ENCODE assay signal across 13 mouse cellular contexts in the genomic region with DNA sequence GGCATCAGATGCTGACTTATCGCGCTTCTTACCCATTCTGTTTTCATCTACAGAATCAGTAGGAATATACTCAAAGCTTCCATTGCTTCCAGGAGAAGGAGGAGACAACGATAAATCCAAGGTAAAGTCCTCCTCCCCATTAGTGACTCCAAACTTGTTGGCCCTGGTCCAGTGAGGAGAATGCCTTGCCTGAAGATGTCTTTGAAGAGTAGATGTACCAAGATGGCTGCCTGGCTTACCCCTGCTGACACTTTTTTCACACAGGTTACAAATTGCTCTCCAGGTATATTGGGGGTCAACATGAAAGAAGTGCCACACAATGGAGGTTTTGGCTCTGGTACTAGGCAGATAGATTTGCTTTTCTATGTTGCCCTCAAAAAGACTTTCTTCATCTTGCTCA. TPM values are rescaled to one million over a fixed set of nuclear protein-coding genes. Genes with fewer than 3 reads are reported as not detected.
DNase-seq lines count a peak whose midpoint lies in the region; ATAC-seq lines count a peak whose summit lies in the region.
"Had no signal": no experiment of that assay in that cellular context is flagged by ENCODE, and none has a peak within 500 bp of the region (broad histone marks: within the 10 kb centered on the region; RNA-seq: fewer than 3 reads in every experiment).

No protein-coding gene starts in this region.

- H3K9me3 ChIP-seq in heart, embryonic 16.5 days (replicated peaks; ENCODE audit: control insufficient read depth, low read length), result no peaks in the 10 kb centered on the region
- H3K9me3 ChIP-seq in midbrain, embryonic 13.5 days, result no peaks in the 10 kb centered on the region
- no peaks in the 10 kb centered on the region for H3K9me3 ChIP-seq in midbrain, embryonic 15.5 days
- no peaks in the 10 kb centered on the region for H3K9me3 ChIP-seq in stomach, embryonic 16.5 days (replicated peaks; ENCODE audit: control insufficient read depth, low read length)

- H3K27ac ChIP-seq in heart, embryonic 16.5 days (ENCODE audit: low read length), result no peak overlapping the region
- no peak overlapping the region for H3K27ac ChIP-seq in midbrain, embryonic 13.5 days
- H3K27ac ChIP-seq in midbrain, embryonic 15.5 days, result no peak overlapping the region
- H3K27ac ChIP-seq in stomach, embryonic 16.5 days (ENCODE audit: low read length), result no peak overlapping the region
- H3K27ac ChIP-seq: kidney, postnatal 0 days had no signal

- peaks cover 5% of the 10 kb centered on the region; the same call in 1 of the 2 replicates for H3K36me3 ChIP-seq in heart, embryonic 16.5 days (ENCODE audit: control insufficient read depth, insufficient read depth)
- H3K36me3 ChIP-seq in midbrain, embryonic 13.5 days, result peaks cover 17% of the 10 kb centered on the region
- no peaks in the 10 kb centered on the region; the same call in 1 of the 2 replicates for H3K36me3 ChIP-seq in midbrain, embryonic 15.5 days (replicated peaks)
- peaks cover 9% of the 10 kb centered on the region for H3K36me3 ChIP-seq in stomach, embryonic 16.5 days (ENCODE audit: control insufficient read depth, insufficient read depth, low read length)

- 74% methylated on average over 3 of the region's 3 CpGs for WGBS in heart, embryonic 16.5 days
- whole genome bisulfite sequencing in midbrain, embryonic 13.5 days, result 89% methylated on average over 3 of the region's 3 CpGs
- 85% methylated on average over 3 of the region's 3 CpGs for WGBS in midbrain, embryonic 15.5 days
- 74% methylated on average over 3 of the region's 3 CpGs for WGBS in stomach, embryonic 16.5 days

- H3K4me3 ChIP-seq in heart, embryonic 16.5 days (ENCODE audit: low read length), result 0 out of 2 replicates have a peak overlapping the region, but pooled peaks have one; percentile 3
- no peak overlapping the region for H3K4me3 ChIP-seq in midbrain, embryonic 13.5 days (replicated peaks)
- H3K4me3 ChIP-seq in midbrain, embryonic 15.5 days, result no peak overlapping the region
- no peak overlapping the region for H3K4me3 ChIP-seq in stomach, embryonic 16.5 days (replicated peaks; ENCODE audit: low read length)

- ATAC-seq in cerebellum, adult (ENCODE audit: insufficient number of reproducible peaks, low FRiP score, low TSS enrichment), result no peak
- ATAC-seq in heart, embryonic 16.5 days (replicated peaks; ENCODE audit: extremely low read depth, insufficient read depth, low FRiP score), result no peak
- ATAC-seq in midbrain, embryonic 13.5 days, result no peak
- no peak for ATAC-seq in midbrain, embryonic 15.5 days (replicated peaks)
- no peak for ATAC-seq in stomach, embryonic 16.5 days (ENCODE audit: insufficient read depth, low FRiP score)

- no peak overlapping the region for H3K9ac ChIP-seq in heart, embryonic 16.5 days (ENCODE audit: low read length)
- H3K9ac ChIP-seq in midbrain, embryonic 13.5 days (replicated peaks), result no peak overlapping the region
- H3K9ac ChIP-seq in midbrain, embryonic 15.5 days, result no peak overlapping the region
- no peak overlapping the region for H3K9ac ChIP-seq in stomach, embryonic 16.5 days (ENCODE audit: low read length)

- DNase-seq in cerebellum, adult 9-11 months, result peak; percentile 30
- no peak for DNase-seq in heart, adult 8-10 months (ENCODE audit: low spot score)
- DNase-seq in thymus, postnatal 10 days (ENCODE audit: low spot score in 2 of 2), result no peak
- DNase-seq: right cerebral cortex, postnatal 14 days had no signal

- peaks cover 41% of the 10 kb centered on the region for H3K4me1 ChIP-seq in heart, embryonic 16.5 days (ENCODE audit: control insufficient read depth, insufficient read depth, low read length)
- peaks cover 50% of the 10 kb centered on the region for H3K4me1 ChIP-seq in midbrain, embryonic 13.5 days (replicated peaks)
- peaks cover 51% of the 10 kb centered on the region for H3K4me1 ChIP-seq in midbrain, embryonic 15.5 days
- H3K4me1 ChIP-seq in stomach, embryonic 16.5 days (ENCODE audit: control insufficient read depth, insufficient read depth, low read length), result peaks cover 40% of the 10 kb centered on the region

- no peaks in the 10 kb centered on the region for H3K27me3 ChIP-seq in heart, embryonic 16.5 days (ENCODE audit: control insufficient read depth, insufficient read depth, low read length)
- H3K27me3 ChIP-seq in midbrain, embryonic 13.5 days, result no peaks in the 10 kb centered on the region
- H3K27me3 ChIP-seq in midbrain, embryonic 15.5 days (replicated peaks), result no peaks in the 10 kb centered on the region
- H3K27me3 ChIP-seq in stomach, embryonic 16.5 days (ENCODE audit: control insufficient read depth, insufficient read depth, low read length), result no peaks in the 10 kb centered on the region

- H3K4me2 ChIP-seq in heart, embryonic 16.5 days (ENCODE audit: low read depth, low read length), result peak overlapping the region; percentile 96
- H3K4me2 ChIP-seq in midbrain, embryonic 13.5 days (replicated peaks), result 0 out of 2 replicates have a peak overlapping the region, but pooled peaks have one; percentile 5
- no peak overlapping the region for H3K4me2 ChIP-seq in midbrain, embryonic 15.5 days
- peak overlapping the region; percentile 16; the same call in 1 of the 2 replicates for H3K4me2 ChIP-seq in stomach, embryonic 16.5 days (ENCODE audit: low read depth, low read length)

RNA-seq across cellular contexts. Expression of a gene that starts 1.8 kb away (rescaled TPM):
- polyA plus RNA-seq in heart, embryonic 16.5 days (2015; fragmentation: Nextera tagmentation; extraction: Ambion mirVana), result not detected in 2 replicates
- total RNA-seq in heart, adult 8-10 months (2022), result 1 to 10 TPM; 2.0 to 4.7 (median 3.3) TPM
- not detected in 2 replicates for polyA plus RNA-seq in midbrain, embryonic 13.5 days (2015; fragmentation: Nextera tagmentation; extraction: Ambion mirVana)
- not detected in 2 replicates for polyA plus RNA-seq in midbrain, embryonic 15.5 days (2015; fragmentation: Nextera tagmentation; extraction: Ambion mirVana)
- polyA plus RNA-seq in stomach, embryonic 16.5 days (2015; fragmentation: Nextera tagmentation; extraction: Ambion mirVana), result not detected in 2 replicates
- polyA plus RNA-seq: embryonic facial prominence, embryonic 11.5 days; kidney, postnatal 0 days; liver, embryonic 16.5 days; neural tube, embryonic 14.5 days had no signal

RNA-seq across cellular contexts. Expression of a gene that starts 2.2 kb away (rescaled TPM):
- polyA plus RNA-seq in heart, embryonic 16.5 days (2015; fragmentation: Nextera tagmentation; extraction: Ambion mirVana), result 3.5 TPM in 2 replicates
- 10 to 100 TPM; 11.2 to 15.3 (median 13.6) TPM for total RNA-seq in heart, adult 8-10 months (2022)
- 3.5 TPM in 2 replicates for polyA plus RNA-seq in midbrain, embryonic 13.5 days (2015; fragmentation: Nextera tagmentation; extraction: Ambion mirVana)
- 2.6 and 3.1 TPM in 2 replicates for polyA plus RNA-seq in midbrain, embryonic 15.5 days (2015; fragmentation: Nextera tagmentation; extraction: Ambion mirVana)
- 5.3 and 6.2 TPM in 2 replicates for polyA plus RNA-seq in stomach, embryonic 16.5 days (2015; fragmentation: Nextera tagmentation; extraction: Ambion mirVana)

RNA-seq across cellular contexts. Expression of a gene that starts 31.0 kb away (rescaled TPM):
- 1.2 and 3.2 TPM in 2 replicates for polyA plus RNA-seq in heart, embryonic 16.5 days (2015; fragmentation: Nextera tagmentation; extraction: Ambion mirVana)
- under 1 TPM in 3 of 4 experiments, not detected in 1; 0.19 to 0.38 (median 0.23) TPM for total RNA-seq in heart, adult 8-10 months (2022)
- polyA plus RNA-seq in midbrain, embryonic 13.5 days (2015; fragmentation: Nextera tagmentation; extraction: Ambion mirVana), result 0.07 TPM in 1 of 2 replicates, not detected in the other
- polyA plus RNA-seq in midbrain, embryonic 15.5 days (2015; fragmentation: Nextera tagmentation; extraction: Ambion mirVana), result 0.09 and 0.14 TPM in 2 replicates
- 0.63 and 1.1 TPM in 2 replicates for polyA plus RNA-seq in stomach, embryonic 16.5 days (2015; fragmentation: Nextera tagmentation; extraction: Ambion mirVana)

RNA-seq across cellular contexts. Expression of a gene that starts 48.8 kb away (rescaled TPM):
- 356 and 367 TPM in 2 replicates for polyA plus RNA-seq in heart, embryonic 16.5 days (2015; fragmentation: Nextera tagmentation; extraction: Ambion mirVana)
- total RNA-seq in heart, adult 8-10 months (2022), result 10 to 100 TPM; 56.9 to 65.9 (median 62.7) TPM
- 700 and 723 TPM in 2 replicates for polyA plus RNA-seq in midbrain, embryonic 13.5 days (2015; fragmentation: Nextera tagmentation; extraction: Ambion mirVana)
- polyA plus RNA-seq in midbrain, embryonic 15.5 days (2015; fragmentation: Nextera tagmentation; extraction: Ambion mirVana), result 416 and 427 TPM in 2 replicates
- polyA plus RNA-seq in stomach, embryonic 16.5 days (2015; fragmentation: Nextera tagmentation; extraction: Ambion mirVana), result 439 and 513 TPM in 2 replicates
